Mouse (Mus musculus): ENCODE data around the gene Nppc.

DNA sequence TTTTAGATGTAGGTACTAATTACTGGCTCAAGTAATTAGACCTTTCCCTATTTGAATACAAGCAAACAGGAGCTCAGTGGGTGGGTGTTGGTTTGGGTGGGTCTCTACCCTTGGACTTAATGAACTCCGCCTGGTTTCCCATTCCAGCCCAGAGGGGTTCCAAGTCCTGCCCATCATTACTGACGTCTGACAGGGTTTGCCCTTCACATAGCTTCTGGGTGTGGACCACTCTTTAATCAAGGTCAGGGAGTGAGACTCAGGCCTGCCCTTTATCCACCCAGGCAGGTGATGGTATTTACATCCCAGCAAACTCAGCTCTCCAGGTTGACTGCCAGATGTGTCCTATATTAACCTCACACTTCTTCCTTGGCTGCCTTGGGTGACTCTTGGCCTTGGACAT, 22.9 kb downstream of the Nppc start:
- TF ChIP-seq GATA1 (IDR thresholded peaks at IDR 0.05; ENCODE audit: low read length) (no peak), TAL1 (IDR thresholded peaks at IDR 0.05; ENCODE audit: low read length) (no peak)
